Mouse (Mus musculus) olfactory bulb, adult 2 months (tissue): ENCODE data around the gene Mttp.

Experiments used
- CTCF ChIP-seq: fragments of 200-500 bp; IDR thresholded peaks from 2 replicates; pipeline ENCODE4 v1.5.1; 2012; ENCODE audit warnings: low read depth, mild to moderate bottlenecking, low read length, moderate library complexity; ENCODE audit not compliant: insufficient read depth
- POLR2A ChIP-seq: fragments of 200-500 bp; IDR thresholded peaks from 2 replicates; pipeline ENCODE4 v1.6.1; 2012; ENCODE audit warnings: mild to moderate bottlenecking, low read depth, low read length, moderate library complexity; ENCODE audit not compliant: insufficient read depth

DNA sequence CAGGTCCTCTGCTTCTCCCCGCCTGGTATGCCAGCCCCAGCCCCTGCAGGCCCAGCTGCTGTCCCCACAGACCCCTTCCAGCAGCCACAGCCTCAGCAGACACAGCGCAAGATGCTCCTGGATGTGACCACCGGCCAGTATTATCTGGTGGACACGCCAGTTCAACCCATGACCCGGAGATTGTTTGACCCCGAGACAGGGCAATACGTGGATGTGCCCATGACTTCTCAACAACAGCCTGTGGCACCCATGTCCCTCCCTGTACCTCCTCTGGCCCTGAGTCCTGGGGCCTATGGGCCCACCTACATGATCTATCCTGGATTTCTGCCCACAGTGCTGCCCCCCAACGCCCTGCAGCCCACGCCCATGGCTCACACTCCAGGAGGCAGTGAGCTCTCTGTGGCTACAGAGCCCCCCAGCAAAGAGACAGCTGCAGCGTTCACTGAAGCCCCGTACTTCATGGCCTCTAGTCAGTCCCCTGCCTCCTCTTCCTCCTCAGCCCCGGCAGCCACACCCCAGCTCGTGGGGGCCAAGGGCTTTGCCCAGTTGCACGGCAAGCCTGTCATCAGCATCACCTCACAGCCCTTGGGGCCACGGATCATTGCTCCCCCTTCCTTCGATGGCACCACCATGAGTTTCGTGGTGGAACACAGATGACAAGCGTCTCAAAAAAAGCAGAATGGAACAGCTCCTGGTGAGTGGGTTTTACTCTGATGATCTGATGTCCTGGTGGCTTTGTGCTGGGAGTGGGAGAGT is 74.8 kb downstream of the Mttp start:
- TF ChIP-seq CTCF = no peak
- TF ChIP-seq POLR2A = no peak
